Mouse (Mus musculus): Measurements from ENCODE around the gene C330021F23Rik.
A peak's percentile ranks its signal among the peaks of the same experiment; 100 is the strongest.
"Not testable (repeated sequence)": the region's sequence is repeated elsewhere in the genome, so short reads cannot be mapped to it uniquely, and the experiment has no call there.

C330021F23Rik gene

GRCm38 (mm10) chr8:3567641-3568371 is at the start of gene C330021F23Rik:
C330021F23Rik (plus strand) TSS chr8:3567990.
- peak; percentile 81 for DNase-seq (ENCODE audit: low spot score)

- no peak for DNase-seq (ENCODE audit: low spot score)
Measured at GRCm38 (mm10) chr8:3522007-3522697, 45.6 kb upstream of the C330021F23Rik start.

GRCm38 (mm10) chr8:3530816-3531215 is 37.0 kb upstream of the C330021F23Rik start:
- no peak for DNase-seq (ENCODE audit: low spot score)

- no peak for DNase-seq (ENCODE audit: low spot score)
Measured at GRCm38 (mm10) chr8:3531936-3532335, 35.9 kb upstream of the C330021F23Rik start.

- DNase-seq (ENCODE audit: low spot score) = peak; percentile 42
Measured at GRCm38 (mm10) chr8:3536053-3536841, 31.5 kb upstream of the C330021F23Rik start.

GRCm38 (mm10) chr8:3536940-3537339 is 30.9 kb upstream of the C330021F23Rik start:
- DNase-seq (ENCODE audit: low spot score) = no peak

GRCm38 (mm10) chr8:3537666-3538065 is 30.1 kb upstream of the C330021F23Rik start:
- no peak for DNase-seq (ENCODE audit: low spot score)

- no peak for DNase-seq (ENCODE audit: low spot score)
Measured at GRCm38 (mm10) chr8:3539146-3539545, 28.6 kb upstream of the C330021F23Rik start.

GRCm38 (mm10) chr8:3540076-3540475 is 27.7 kb upstream of the C330021F23Rik start:
- DNase-seq (ENCODE audit: low spot score) = no peak

- DNase-seq (ENCODE audit: low spot score) = no peak
Measured at GRCm38 (mm10) chr8:3546511-3546910, 21.3 kb upstream of the C330021F23Rik start.

GRCm38 (mm10) chr8:3552240-3552639 is 15.6 kb upstream of the C330021F23Rik start:
- no peak for DNase-seq (ENCODE audit: low spot score)

- DNase-seq (ENCODE audit: low spot score) = no peak
Measured at GRCm38 (mm10) chr8:3556114-3556513, 11.7 kb upstream of the C330021F23Rik start.

- DNase-seq (ENCODE audit: low spot score) = no peak
Measured at GRCm38 (mm10) chr8:3568378-3568777, 588 bp downstream of the C330021F23Rik start.

GRCm38 (mm10) chr8:3569784-3570183 is 2.0 kb downstream of the C330021F23Rik start:
- no peak for DNase-seq (ENCODE audit: low spot score)

- DNase-seq (ENCODE audit: low spot score) = no peak
Measured at GRCm38 (mm10) chr8:3574546-3574945, 6.8 kb downstream of the C330021F23Rik start.

- no peak for DNase-seq (ENCODE audit: low spot score)
Measured at GRCm38 (mm10) chr8:3576211-3576960, 8.6 kb downstream of the C330021F23Rik start.

GRCm38 (mm10) chr8:3579390-3580364 is 11.9 kb downstream of the C330021F23Rik start:
- DNase-seq (ENCODE audit: low spot score) = no peak

- DNase-seq (ENCODE audit: low spot score) = not testable (repeated sequence)
Measured at GRCm38 (mm10) chr8:3581961-3582360, 14.2 kb downstream of the C330021F23Rik start.

GRCm38 (mm10) chr8:3586452-3586851 is 18.7 kb downstream of the C330021F23Rik start:
- DNase-seq (ENCODE audit: low spot score) = no peak

GRCm38 (mm10) chr8:3586993-3587390 is 19.2 kb downstream of the C330021F23Rik start, which contains the start of gene Camsap3:
Camsap3 (plus strand) TSS chr8:3587293.
- DNase-seq (ENCODE audit: low spot score) = peak; percentile 2
